ENCODE assay signal across 7 mouse cellular contexts in the genomic region with DNA sequence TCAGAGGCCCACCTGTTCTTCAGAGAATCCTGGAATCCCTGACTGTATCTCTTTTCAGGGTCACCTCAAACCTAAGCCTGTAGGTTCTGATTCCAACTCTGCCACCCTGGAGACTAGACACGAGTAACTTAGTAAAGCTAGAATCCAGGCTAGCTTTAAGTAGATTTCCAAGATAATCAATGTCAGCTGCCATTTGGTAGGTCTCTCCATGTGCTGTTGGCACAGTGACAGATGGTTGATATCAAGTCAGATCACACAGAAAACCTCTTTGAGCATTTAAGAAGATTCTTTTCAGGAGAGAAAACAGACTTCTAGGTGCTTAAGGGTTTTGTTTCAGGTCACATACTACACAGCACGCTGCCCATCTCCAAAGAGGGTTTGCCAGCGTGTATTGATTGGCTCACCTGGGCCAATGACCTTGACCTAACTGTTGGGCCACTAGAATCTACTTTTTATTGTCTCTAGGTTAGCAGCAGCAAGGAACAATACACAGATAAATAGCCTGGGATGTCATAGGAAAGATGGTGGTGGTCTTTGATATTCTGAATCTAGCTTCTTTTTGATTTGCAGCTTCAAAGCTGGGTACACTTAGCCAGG. TPM values are rescaled to one million over a fixed set of nuclear protein-coding genes. Genes with fewer than 3 reads are reported as not detected.
A peak's percentile ranks its signal among the peaks of the same experiment; 100 is the strongest.
DNase-seq lines count a peak whose midpoint lies in the region; ATAC-seq and TF ChIP-seq lines count a peak whose summit lies in the region.

TSS of gene Hdhd3 (minus strand) at position 94 of the 597 bp plus-strand sequence.

- TF ChIP-seq CTCF in small intestine, adult 2 months (IDR thresholded peaks at IDR 0.05; ENCODE audit: extremely low read depth, insufficient read length, insufficient replicate concordance, low read depth, low read length), result no peak

- no peaks in the 10 kb centered on the region for H3K27me3 ChIP-seq in lung, embryonic 15.5 days
- H3K27me3 ChIP-seq in embryonic facial prominence, embryonic 13.5 days, result no peaks in the 10 kb centered on the region
- no peaks in the 10 kb centered on the region for H3K27me3 ChIP-seq in limb, embryonic 10.5 days (ENCODE audit: low read depth, poor library complexity, severe bottlenecking)
- no peaks in the 10 kb centered on the region for H3K27me3 ChIP-seq in small intestine, adult 2 months (ENCODE audit: control insufficient read depth, insufficient read depth, low read length)

- no peak for TF ChIP-seq POLR2A in small intestine, adult 2 months (IDR thresholded peaks at IDR 0.05; ENCODE audit: low read depth, low read length)

- ATAC-seq in lung, embryonic 15.5 days (ENCODE audit: borderline replicate concordance, extremely low read depth, low FRiP score, low TSS enrichment), result no peak
- no peak for ATAC-seq in embryonic facial prominence, embryonic 13.5 days (ENCODE audit: insufficient number of reproducible peaks, insufficient read depth, low FRiP score, low TSS enrichment, low read depth)
- ATAC-seq in megakaryocyte-erythroid progenitor cell, adult 5-6 weeks (replicated peaks; ENCODE audit: low FRiP score, low TSS enrichment, poor library complexity, severe bottlenecking), result no peak

- peak within 1 kb of the TSS; percentile 84 for H3K27ac ChIP-seq in lung, embryonic 15.5 days
- peak within 1 kb of the TSS; percentile 69 for H3K27ac ChIP-seq in embryonic facial prominence, embryonic 13.5 days
- H3K27ac ChIP-seq in limb, embryonic 10.5 days, result peak within 1 kb of the TSS; percentile 85
- H3K27ac ChIP-seq in small intestine, adult 2 months (ENCODE audit: insufficient read depth, low read depth, low read length), result peak within 1 kb of the TSS; percentile 97

- H3K9ac ChIP-seq in lung, embryonic 15.5 days, result peak within 1 kb of the TSS; percentile 72
- H3K9ac ChIP-seq in embryonic facial prominence, embryonic 13.5 days, result peak within 1 kb of the TSS; percentile 87

- H3K4me1 ChIP-seq in lung, embryonic 15.5 days, result peaks cover 17% of the 10 kb centered on the region; the same call in 1 of the 2 replicates
- peaks cover 10% of the 10 kb centered on the region for H3K4me1 ChIP-seq in embryonic facial prominence, embryonic 13.5 days
- peaks cover 10% of the 10 kb centered on the region for H3K4me1 ChIP-seq in limb, embryonic 10.5 days
- H3K4me1 ChIP-seq in small intestine, adult 2 months (ENCODE audit: control insufficient read depth, insufficient read depth, insufficient read length, low read length), result peaks cover 18% of the 10 kb centered on the region

- peak within 1 kb of the TSS; percentile 74 for H3K4me3 ChIP-seq in lung, embryonic 15.5 days
- H3K4me3 ChIP-seq in embryonic facial prominence, embryonic 13.5 days, result peak within 1 kb of the TSS; percentile 83
- H3K4me3 ChIP-seq in limb, embryonic 10.5 days, result peak within 1 kb of the TSS; percentile 74
- H3K4me3 ChIP-seq in small intestine, adult 2 months (ENCODE audit: low read depth, low read length), result peak within 1 kb of the TSS; percentile 96

- peak within 1 kb of the TSS; percentile 62 for H3K4me2 ChIP-seq in lung, embryonic 15.5 days
- peak within 1 kb of the TSS; percentile 72 for H3K4me2 ChIP-seq in embryonic facial prominence, embryonic 13.5 days

- H3K36me3 ChIP-seq in lung, embryonic 15.5 days, result peaks cover 26% of the 10 kb centered on the region
- peaks cover 27% of the 10 kb centered on the region for H3K36me3 ChIP-seq in embryonic facial prominence, embryonic 13.5 days
- peaks cover 29% of the 10 kb centered on the region for H3K36me3 ChIP-seq in limb, embryonic 10.5 days
- H3K36me3 ChIP-seq in small intestine, adult 2 months (ENCODE audit: control insufficient read depth, insufficient read depth, low read length), result peaks cover 22% of the 10 kb centered on the region

- WGBS in lung, embryonic 15.5 days, result 74% methylated on average over 3 of the region's 3 CpGs
- 58% methylated on average over 3 of the region's 3 CpGs for WGBS in embryonic facial prominence, embryonic 13.5 days
- 85% methylated on average over 3 of the region's 3 CpGs for WGBS in limb, embryonic 10.5 days
- 35% methylated on average over 3 of the region's 3 CpGs for WGBS in small intestine, adult 2 months

- DNase-seq in lung, adult 18-20 months, result no peak
- no peak for DNase-seq in limb, embryonic 10.5 days (ENCODE audit: low spot score)
- DNase-seq in kidney, postnatal 10 days, result no peak

- no peaks in the 10 kb centered on the region for H3K9me3 ChIP-seq in lung, embryonic 15.5 days
- no peaks in the 10 kb centered on the region for H3K9me3 ChIP-seq in embryonic facial prominence, embryonic 13.5 days
- H3K9me3 ChIP-seq in limb, embryonic 10.5 days (replicated peaks), result no peaks in the 10 kb centered on the region

RNA-seq across cellular contexts. Expression of gene Hdhd3, which starts in this region (rescaled TPM):
- 18.6 and 21.1 TPM in 2 replicates for polyA plus RNA-seq in lung, embryonic 15.5 days (2015; fragmentation: Nextera tagmentation; extraction: Ambion mirVana)
- polyA plus RNA-seq in embryonic facial prominence, embryonic 13.5 days (2015; fragmentation: Nextera tagmentation; extraction: Ambion mirVana), result 11.2 and 11.7 TPM in 2 replicates
- polyA plus RNA-seq in limb, embryonic 10.5 days (2016; fragmentation: Nextera tagmentation; extraction: Ambion mirVana), result 11.7 and 13.5 TPM in 2 replicates
- polyA plus RNA-seq in small intestine, adult 2 months (2012; rRNA removed), result 63.6 and 68.4 TPM in 2 replicates
- total RNA-seq in megakaryocyte-erythroid progenitor cell, adult 5-6 weeks (2014; fragmentation: Nextera tagmentation), result 2.0 and 4.8 TPM in 2 replicates
- total RNA-seq in megakaryocyte-erythroid progenitor cell, adult 5-6 weeks (2017), result 2.8 and 3.9 TPM in 2 replicates
